Mouse (Mus musculus) MEL (cell line): ENCODE results near the gene Mymk.

ENCODE experiments used
- GATA1 ChIP-seq: IDR thresholded peaks from 2 replicates; pipeline ENCODE4 v1.6.1; 2011; ENCODE audit warnings: low read depth, low read length, improper control_type of control experiment
- MYB ChIP-seq: IDR thresholded peaks from 2 replicates; pipeline ENCODE4 v1.6.1; 2011; ENCODE audit warnings: mild to moderate bottlenecking, low read depth, low read length, improper control_type of control experiment
- POLR2A ChIP-seq, 2 experiments: IDR thresholded peaks; 2 replicates each; pipeline ENCODE4 v1.6.1; 2011 to 2012; ENCODE audit warnings: low read length in 2 of 2, mild to moderate bottlenecking in 2 of 2, control low read depth in 1 of 2, improper control_type of control experiment in 1 of 2, low read depth in 1 of 2, moderate library complexity in 1 of 2; ENCODE audit not compliant: control insufficient read depth in 1 of 2, insufficient read depth in 1 of 2, poor library complexity in 1 of 2

- TF ChIP-seq POLR2A (IDR thresholded peaks at IDR 0.05; ENCODE audit: control insufficient read depth in 1 of 2, insufficient read depth in 1 of 2, low read depth in 1 of 2, low read length in 2 of 2, poor library complexity in 1 of 2) (no peak), MYB (no peak), GATA1 (no peak)
Observed at GRCm38 (mm10) chr2:27120241-27120641, 48.3 kb upstream of the Mymk start.
